Mouse (Mus musculus): ENCODE results near the gene Adgrg2. TPM values are rescaled to one million over a fixed set of nuclear protein-coding genes. Genes with fewer than 3 reads are reported as not detected.

Adgrg2 gene
- polyA plus RNA-seq, 1 experiment from 2014 or later, result 1.6 TPM

Other genes starting within 250 kb of the Adgrg2 start
- 10.4 and 12.4 TPM in 2 replicates for gene Phka2, start 111.5 kb downstream of the Adgrg2 start, polyA plus RNA-seq (2014; fragmentation: Nextera tagmentation; extraction: Ambion mirVana)

All from hindbrain, embryonic 14.5 days (tissue).